Mouse (Mus musculus): ENCODE data around the gene Fam71f2.

DNA sequence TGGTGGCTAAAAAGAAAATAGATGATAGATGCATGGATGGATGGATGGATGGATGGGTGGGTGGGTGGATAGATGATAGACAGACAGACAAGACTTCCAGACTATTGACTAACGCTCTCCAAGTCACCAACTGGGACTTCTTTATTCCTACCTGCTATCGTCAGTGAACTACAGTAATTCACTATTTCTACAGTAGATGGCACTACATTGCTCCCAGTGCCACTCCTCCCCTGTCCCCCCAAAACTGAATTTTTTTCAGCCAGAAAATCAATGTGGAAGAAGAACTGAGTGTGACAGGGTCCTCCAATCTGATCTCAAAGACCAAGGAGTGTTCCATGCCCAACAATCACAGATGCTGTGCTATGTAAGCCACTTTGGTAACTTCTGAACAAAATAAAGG, 37.7 kb upstream of the Fam71f2 start:
- TF ChIP-seq POLR2AphosphoS2 (IDR thresholded peaks at IDR 0.05; ENCODE audit: insufficient read length, low read depth) (no peak), POLR2A (IDR thresholded peaks at IDR 0.05; ENCODE audit: insufficient read length, low read depth) (no peak), MYOD1 (IDR thresholded peaks at IDR 0.05; ENCODE audit: control insufficient read depth in 1 of 3, insufficient read length in 2 of 3, low read depth in 2 of 3) (no peak), MAX (IDR thresholded peaks at IDR 0.05; ENCODE audit: low read depth) (no peak)

Data from myocyte (in vitro differentiated cells).